Mouse (Mus musculus): ENCODE data around the gene Surf1. TPM values are rescaled to one million over a fixed set of nuclear protein-coding genes. Genes with fewer than 3 reads are reported as not detected.
"Not testable (repeated sequence)": the region's sequence is repeated elsewhere in the genome, so short reads cannot be mapped to it uniquely, and the experiment has no call there.

Gene Surf1
- total RNA-seq, 2 experiments from 2014 or later, result 41.7 to 50.5 TPM

- ATAC-seq (replicated peaks; ENCODE audit: low FRiP score, low TSS enrichment, poor library complexity, severe bottlenecking), result peak; percentile 97
These were observed 13.7 kb downstream of the Surf1 start, which contains the start of gene Surf6 for GRCm38 (mm10) chr2:26902467-26903220. Gene Surf6 (minus strand): TSS chr2:26902879.

GRCm38 (mm10) chr2:26901834-26902400 lies 14.4 kb downstream of the Surf1 start:
- no peak for ATAC-seq (replicated peaks; ENCODE audit: low FRiP score, low TSS enrichment, poor library complexity, severe bottlenecking)

- no peak for ATAC-seq (replicated peaks; ENCODE audit: low FRiP score, low TSS enrichment, poor library complexity, severe bottlenecking)
These were observed 15.6 kb downstream of the Surf1 start for GRCm38 (mm10) chr2:26900731-26901130.

- no peak for ATAC-seq (replicated peaks; ENCODE audit: low FRiP score, low TSS enrichment, poor library complexity, severe bottlenecking)
These were observed 20.4 kb downstream of the Surf1 start for GRCm38 (mm10) chr2:26895898-26896297.

GRCm38 (mm10) chr2:26886170-26886569 lies 30.2 kb downstream of the Surf1 start:
- not testable (repeated sequence) for ATAC-seq (replicated peaks; ENCODE audit: low FRiP score, low TSS enrichment, poor library complexity, severe bottlenecking)

- ATAC-seq (replicated peaks; ENCODE audit: low FRiP score, low TSS enrichment, poor library complexity, severe bottlenecking), result not testable (repeated sequence)
These were observed 30.8 kb downstream of the Surf1 start for GRCm38 (mm10) chr2:26885541-26885940.

GRCm38 (mm10) chr2:26878571-26878970 lies 37.8 kb downstream of the Surf1 start:
- no peak for ATAC-seq (replicated peaks; ENCODE audit: low FRiP score, low TSS enrichment, poor library complexity, severe bottlenecking)

GRCm38 (mm10) chr2:26870666-26871065 lies 45.7 kb downstream of the Surf1 start:
- no peak for ATAC-seq (replicated peaks; ENCODE audit: low FRiP score, low TSS enrichment, poor library complexity, severe bottlenecking)

GRCm38 (mm10) chr2:26864879-26865278 lies 51.5 kb downstream of the Surf1 start, which contains the start of gene Abo:
Gene Abo (minus strand): TSS chr2:26864979.
- ATAC-seq (replicated peaks; ENCODE audit: low FRiP score, low TSS enrichment, poor library complexity, severe bottlenecking), result no peak

Other genes with a start within 250 kb of the Surf1 start
- not detected in 2 replicates for gene Lcn4, start 245.2 kb downstream of the Surf1 start, total RNA-seq (2014; fragmentation: Nextera tagmentation)
- not detected in 2 replicates for gene Lcn4, start 245.2 kb downstream of the Surf1 start, total RNA-seq (2017)
- not detected in 2 replicates for gene Abo, start 51.6 kb downstream of the Surf1 start, total RNA-seq (2014; fragmentation: Nextera tagmentation)
- not detected in 2 replicates for gene Abo, start 51.6 kb downstream of the Surf1 start, total RNA-seq (2017)
- 36.2 and 43.7 TPM in 2 replicates for gene Surf6, start 13.7 kb downstream of the Surf1 start, total RNA-seq (2014; fragmentation: Nextera tagmentation)
- gene Surf6, start 13.7 kb downstream of the Surf1 start, total RNA-seq (2017), result 51.1 and 74.0 TPM in 2 replicates
- gene Med22, start 5.9 kb downstream of the Surf1 start, total RNA-seq (2014; fragmentation: Nextera tagmentation), result 24.7 and 37.6 TPM in 2 replicates
- 14.4 and 20.2 TPM in 2 replicates for gene Med22, start 5.9 kb downstream of the Surf1 start, total RNA-seq (2017)
- 2,329 and 2,826 TPM in 2 replicates for gene Rpl7a, start 5.8 kb downstream of the Surf1 start, total RNA-seq (2014; fragmentation: Nextera tagmentation)
- 2,192 and 2,459 TPM in 2 replicates for gene Rpl7a, start 5.8 kb downstream of the Surf1 start, total RNA-seq (2017)
- 68.8 and 80.3 TPM in 2 replicates for gene Surf2, start 163 bp downstream of the Surf1 start, total RNA-seq (2014; fragmentation: Nextera tagmentation)
- 118 and 146 TPM in 2 replicates for gene Surf2, start 163 bp downstream of the Surf1 start, total RNA-seq (2017)
- 59.8 and 76.8 TPM in 2 replicates for gene Surf4, start 17.4 kb upstream of the Surf1 start, total RNA-seq (2014; fragmentation: Nextera tagmentation)
- gene Surf4, start 17.4 kb upstream of the Surf1 start, total RNA-seq (2017), result 34.1 and 52.4 TPM in 2 replicates
- gene Stkld1, start 17.5 kb upstream of the Surf1 start, total RNA-seq (2014; fragmentation: Nextera tagmentation), result not detected in 2 replicates
- not detected in 2 replicates for gene Stkld1, start 17.5 kb upstream of the Surf1 start, total RNA-seq (2017)
- gene Rexo4, start 47.9 kb upstream of the Surf1 start, total RNA-seq (2014; fragmentation: Nextera tagmentation), result 56.8 and 61.2 TPM in 2 replicates
- gene Rexo4, start 47.9 kb upstream of the Surf1 start, total RNA-seq (2017), result 95.7 and 109 TPM in 2 replicates
- 2.3 TPM in 1 of 2 replicates, not detected in the other for gene Adamts13, start 56.9 kb upstream of the Surf1 start, total RNA-seq (2014; fragmentation: Nextera tagmentation)
- not detected in 2 replicates for gene Adamts13, start 56.9 kb upstream of the Surf1 start, total RNA-seq (2017)
- 28.2 and 29.2 TPM in 2 replicates for gene Cacfd1, start 93.4 kb upstream of the Surf1 start, total RNA-seq (2014; fragmentation: Nextera tagmentation)
- gene Cacfd1, start 93.4 kb upstream of the Surf1 start, total RNA-seq (2017), result 5.5 and 14.6 TPM in 2 replicates
- 0.62 TPM in 1 of 2 replicates, not detected in the other for gene Slc2a6, start 111.5 kb upstream of the Surf1 start, total RNA-seq (2014; fragmentation: Nextera tagmentation)
- gene Slc2a6, start 111.5 kb upstream of the Surf1 start, total RNA-seq (2017), result 0.05 and 1.0 TPM in 2 replicates
- not detected in 2 replicates for gene Mymk, start 155.6 kb upstream of the Surf1 start, total RNA-seq (2014; fragmentation: Nextera tagmentation)
- gene Mymk, start 155.6 kb upstream of the Surf1 start, total RNA-seq (2017), result not detected in 2 replicates
- 1.2 TPM in 1 of 2 replicates, not detected in the other for gene Adamtsl2, start 162.8 kb upstream of the Surf1 start, total RNA-seq (2014; fragmentation: Nextera tagmentation)
- gene Adamtsl2, start 162.8 kb upstream of the Surf1 start, total RNA-seq (2017), result not detected in 2 replicates
- gene Fam163b, start 226.0 kb upstream of the Surf1 start, total RNA-seq (2014; fragmentation: Nextera tagmentation), result not detected in 2 replicates
- not detected in 2 replicates for gene Fam163b, start 226.0 kb upstream of the Surf1 start, total RNA-seq (2017)
- gene Dbh, start 248.7 kb upstream of the Surf1 start, total RNA-seq (2014; fragmentation: Nextera tagmentation), result not detected in 2 replicates
- gene Dbh, start 248.7 kb upstream of the Surf1 start, total RNA-seq (2017), result not detected in 2 replicates